Mouse (Mus musculus): ENCODE results near the gene Rnf220. TPM values are rescaled to one million over a fixed set of nuclear protein-coding genes. Genes with fewer than 3 reads are reported as not detected.

The Rnf220 gene
- polyA plus RNA-seq, 1 experiment from 2014 or later, result 49.2 TPM

DNA sequence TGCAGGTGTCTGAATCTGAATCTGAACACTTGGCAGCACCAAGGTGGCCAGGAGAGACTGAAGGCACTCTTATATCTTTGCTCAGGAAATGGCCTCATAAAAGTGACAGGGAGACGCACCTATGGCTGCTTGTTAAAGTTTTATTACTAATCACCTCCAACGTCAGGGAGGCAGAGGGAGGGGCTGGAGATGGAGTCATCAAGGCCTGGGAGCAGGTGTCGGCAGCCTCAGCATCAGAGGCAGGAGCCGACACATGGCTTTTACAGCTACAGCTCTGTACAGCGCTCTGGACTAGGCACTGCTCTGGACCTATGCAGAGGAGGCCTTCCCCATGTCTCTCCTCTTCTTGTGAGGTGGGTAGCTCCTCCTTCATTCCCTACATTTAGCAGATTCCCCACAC lies 139.7 kb downstream of the Rnf220 start:
- H3K27me3 ChIP-seq, result peaks cover 3% of the 10 kb centered on the region
- in situ Hi-C loops (cut with MboI; ENCODE audit: low pct_unique_long_range_greater_than_20kb), result no loop called here
- ATAC-seq (no peak), DNase-seq (ENCODE audit: low read depth, low spot score) (no peak)
- TF ChIP-seq CTCF (IDR thresholded peaks at IDR 0.05), result no peak
- CTCF ChIA-PET, result no interaction called here
- POLR2A ChIA-PET, result no interaction called here

DNA sequence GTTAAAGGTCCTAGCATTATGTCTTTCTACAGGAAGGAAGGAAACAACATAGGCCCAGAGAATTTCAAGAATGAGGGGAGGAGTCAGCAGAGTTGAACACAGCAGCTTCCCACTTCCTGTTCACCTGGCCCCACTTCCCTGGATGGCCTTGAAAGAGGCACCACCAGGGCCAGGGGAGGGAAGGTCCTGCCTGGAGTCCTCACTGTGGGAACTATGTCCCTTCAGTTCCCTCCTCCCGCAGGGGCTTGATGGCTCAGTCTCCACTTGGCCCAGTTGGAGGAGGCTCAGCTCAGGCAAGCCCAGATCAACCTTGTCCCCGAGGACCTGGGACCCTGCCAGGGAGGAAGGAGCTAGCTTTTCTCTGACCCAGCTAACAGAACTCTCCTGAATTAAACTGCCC lies 140.6 kb downstream of the Rnf220 start:
- POLR2A ChIA-PET, result no interaction called here
- DNase-seq (ENCODE audit: low read depth, low spot score) (no peak), ATAC-seq (no peak)
- no peak for TF ChIP-seq CTCF (IDR thresholded peaks at IDR 0.05)
- in situ Hi-C loops (cut with MboI; ENCODE audit: low pct_unique_long_range_greater_than_20kb), result no loop called here
- CTCF ChIA-PET, result interaction anchor here (0.6 kb wide), 1 partner anchor 15 kb away, joined by 3 read pairs; no protein-coding TSS in a partner anchor
- no peaks in the 10 kb centered on the region for H3K27me3 ChIP-seq

DNA sequence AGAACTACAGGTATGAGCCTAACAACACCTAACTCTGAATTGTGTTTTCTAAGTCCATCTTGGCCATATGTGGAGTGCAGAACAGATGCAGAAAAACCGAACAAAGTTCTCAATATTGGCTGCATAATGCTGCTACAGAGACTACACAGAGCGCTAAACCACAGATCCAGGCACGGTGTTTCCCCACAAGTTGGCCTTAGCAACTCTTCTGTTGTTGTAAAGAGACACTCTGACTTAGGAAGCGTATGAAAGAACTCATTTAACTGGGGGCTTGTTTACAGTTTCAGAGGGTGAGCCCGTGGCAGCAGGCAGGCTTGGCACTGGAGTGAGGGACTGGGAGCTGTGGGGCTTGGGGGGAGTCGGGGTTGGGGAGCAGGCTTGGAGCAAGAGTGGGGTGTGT lies 142.2 kb downstream of the Rnf220 start:
- ChIA-PET CTCF (no interaction called here), POLR2A (interaction anchor here (0.8 kb wide), 1 partner anchor 10 kb away, joined by 3 read pairs; no protein-coding TSS in a partner anchor)
- no peak for ATAC-seq

DNA sequence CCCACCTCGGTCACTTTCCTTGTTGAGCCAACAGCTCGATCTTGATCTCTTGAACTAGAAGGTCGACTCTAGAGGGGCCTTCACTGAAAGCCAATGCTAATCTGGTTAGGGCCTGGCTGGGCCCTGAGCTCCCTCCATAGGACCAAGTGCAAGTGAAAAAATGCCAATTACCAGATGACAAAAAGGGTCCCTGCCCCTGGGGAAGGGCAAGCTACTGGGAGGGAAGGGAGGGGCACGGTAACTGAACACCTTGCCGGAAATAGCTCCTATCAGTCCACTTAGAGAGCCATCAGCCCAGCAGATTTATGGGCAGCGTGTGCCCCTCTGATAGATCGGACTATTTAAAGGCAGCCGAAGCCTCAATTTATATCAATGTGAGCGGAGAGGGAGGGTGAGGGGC lies 143.9 kb downstream of the Rnf220 start:
- CTCF ChIA-PET, result interaction anchor here (1.7 kb wide), 1 partner anchor 82 kb away, joined by 4 read pairs; no protein-coding TSS in a partner anchor
- POLR2A ChIA-PET, result no interaction called here
- no peak for TF ChIP-seq CTCF (IDR thresholded peaks at IDR 0.05)
- ATAC-seq (no peak), DNase-seq (ENCODE audit: low read depth, low spot score) (no peak)
- in situ Hi-C loops (cut with MboI; ENCODE audit: low pct_unique_long_range_greater_than_20kb), result no loop called here
- no peaks in the 10 kb centered on the region for H3K27me3 ChIP-seq

More for the DNA sequence above, 142.2 kb downstream of the Rnf220 start:
- TF ChIP-seq CTCF (IDR thresholded peaks at IDR 0.05), result no peak
- in situ Hi-C loops (cut with MboI; ENCODE audit: low pct_unique_long_range_greater_than_20kb), result no loop called here
- no peak for DNase-seq (ENCODE audit: low read depth, low spot score)
- no peaks in the 10 kb centered on the region for H3K27me3 ChIP-seq

- in situ Hi-C loops (cut with MboI; ENCODE audit: low pct_unique_long_range_greater_than_20kb), result no loop called here
- POLR2A ChIA-PET, result no interaction called here
- CTCF ChIA-PET, result interaction anchor here (1.7 kb wide), 1 partner anchor 82 kb away, joined by 4 read pairs; no protein-coding TSS in a partner anchor
- no peak for TF ChIP-seq CTCF (IDR thresholded peaks at IDR 0.05)
- ATAC-seq, result no peak
- DNase-seq (ENCODE audit: low read depth, low spot score), result no peak
- no peaks in the 10 kb centered on the region for H3K27me3 ChIP-seq
Measured at GRCm38 (mm10) chr4:117352071-117352470, 144.8 kb downstream of the Rnf220 start.

DNA sequence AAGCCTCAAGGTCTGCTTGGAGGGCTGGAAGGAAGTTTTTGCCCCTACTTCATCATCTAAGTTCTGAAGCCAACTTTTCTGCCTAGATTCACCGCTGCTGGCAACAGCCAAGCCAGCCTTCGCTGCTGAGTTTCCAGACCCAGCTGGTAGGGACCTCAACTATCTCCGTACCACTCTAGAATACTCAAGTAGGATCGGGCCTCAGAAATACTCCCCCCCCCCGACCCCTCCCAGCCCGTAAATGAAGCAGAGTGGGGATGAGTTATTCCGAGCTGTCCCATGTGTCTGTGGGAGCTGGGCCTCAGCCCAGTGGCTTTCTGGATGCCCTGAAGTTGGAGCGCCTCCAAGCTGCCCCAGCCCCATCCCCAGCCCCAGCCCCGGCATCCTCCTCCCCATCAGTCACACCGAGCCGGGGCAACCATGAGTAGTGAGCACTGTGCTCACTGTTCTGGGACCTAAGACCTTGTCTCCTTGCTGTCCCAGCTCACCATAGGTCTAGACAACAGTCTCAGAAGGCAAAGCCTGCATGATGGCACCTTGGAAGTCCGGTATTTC lies 146.6 kb downstream of the Rnf220 start:
- ChIA-PET POLR2A (no interaction called here), CTCF (no interaction called here)
- no peak for TF ChIP-seq CTCF (IDR thresholded peaks at IDR 0.05)
- ATAC-seq, result no peak
- DNase-seq (ENCODE audit: low read depth, low spot score), result no peak
- in situ Hi-C loops (cut with MboI; ENCODE audit: low pct_unique_long_range_greater_than_20kb), result no loop called here
- no peaks in the 10 kb centered on the region for H3K27me3 ChIP-seq

GRCm38 (mm10) chr4:117349327-117349726 lies 147.5 kb downstream of the Rnf220 start:
- no peaks in the 10 kb centered on the region for H3K27me3 ChIP-seq
- CTCF ChIA-PET, result no interaction called here
- DNase-seq (ENCODE audit: low read depth, low spot score), result no peak
- in situ Hi-C loops (cut with MboI; ENCODE audit: low pct_unique_long_range_greater_than_20kb), result no loop called here
- ATAC-seq, result no peak
- POLR2A ChIA-PET, result no interaction called here
- TF ChIP-seq CTCF (IDR thresholded peaks at IDR 0.05), result no peak

GRCm38 (mm10) chr4:117346025-117346424 lies 150.8 kb downstream of the Rnf220 start:
- POLR2A ChIA-PET, result interaction anchor here (1.0 kb wide), 1 partner anchor 57 kb away, joined by 3 read pairs; no protein-coding TSS in a partner anchor
- CTCF ChIA-PET, result interaction anchor here (0.7 to 2.4 kb wide), 3 partner anchors 75 to 516 kb away, joined by 3 to 12 read pairs (median 8); no protein-coding TSS in a partner anchor
- in situ Hi-C loops (cut with MboI; ENCODE audit: low pct_unique_long_range_greater_than_20kb), result no loop called here
- ATAC-seq, result no peak
- H3K27me3 ChIP-seq, result no peaks in the 10 kb centered on the region
- TF ChIP-seq CTCF (IDR thresholded peaks at IDR 0.05), result peak; percentile 58
- no peak for DNase-seq (ENCODE audit: low read depth, low spot score)

GRCm38 (mm10) chr4:117343385-117343784 lies 153.5 kb downstream of the Rnf220 start:
- CTCF ChIA-PET, result no interaction called here
- TF ChIP-seq CTCF (IDR thresholded peaks at IDR 0.05), result no peak
- ATAC-seq, result no peak
- no peak for DNase-seq (ENCODE audit: low read depth, low spot score)
- POLR2A ChIA-PET, result no interaction called here
- in situ Hi-C loops (cut with MboI; ENCODE audit: low pct_unique_long_range_greater_than_20kb), result no loop called here
- H3K27me3 ChIP-seq, result no peaks in the 10 kb centered on the region

DNA sequence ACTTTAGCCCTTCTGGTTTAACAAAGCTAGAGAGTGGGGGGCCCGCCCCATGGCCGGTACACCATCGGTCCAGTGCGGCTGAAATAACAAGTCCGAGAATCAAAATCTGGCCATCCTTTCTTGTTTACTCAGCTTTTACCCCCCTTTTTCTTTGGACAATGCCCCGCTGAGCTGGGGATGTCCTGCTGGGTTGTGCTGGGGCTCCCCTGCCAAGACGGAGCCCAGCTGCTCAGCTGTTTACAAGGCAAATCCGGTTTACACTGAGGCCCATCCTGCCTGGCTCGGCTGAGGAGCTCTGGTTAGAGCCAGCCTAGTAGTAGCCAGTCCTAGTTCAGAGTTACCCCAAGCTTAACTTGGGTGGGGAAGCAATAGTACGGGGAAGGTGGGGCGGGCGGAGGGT lies 154.1 kb downstream of the Rnf220 start:
- in situ Hi-C loops (cut with MboI; ENCODE audit: low pct_unique_long_range_greater_than_20kb), result no loop called here
- DNase-seq (ENCODE audit: low read depth, low spot score) (no peak), ATAC-seq (no peak)
- POLR2A ChIA-PET, result no interaction called here
- no peaks in the 10 kb centered on the region for H3K27me3 ChIP-seq
- CTCF ChIA-PET, result no interaction called here
- no peak for TF ChIP-seq CTCF (IDR thresholded peaks at IDR 0.05)

DNA sequence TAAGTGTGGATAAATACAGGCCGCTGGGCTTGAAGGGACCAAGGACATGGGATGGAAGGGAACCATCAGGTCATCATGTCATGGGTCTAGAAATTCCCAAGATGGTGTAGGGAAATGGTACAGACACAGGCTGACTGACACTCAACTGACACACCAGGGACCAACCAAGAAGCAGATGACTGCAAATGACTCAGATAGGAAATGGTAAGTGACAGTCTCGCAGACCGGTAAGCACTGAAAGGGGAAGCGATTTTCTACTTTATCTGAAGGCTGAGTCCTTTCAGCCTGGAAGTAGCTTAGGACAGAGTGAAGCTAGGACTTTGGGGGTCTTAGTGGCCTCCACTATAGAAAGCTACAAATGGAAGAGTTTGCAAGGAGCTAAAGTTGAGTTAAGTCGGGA lies 155.6 kb downstream of the Rnf220 start:
- ChIA-PET POLR2A (no interaction called here), CTCF (interaction anchor here (0.7 to 1.2 kb wide), 2 partner anchors 15 to 39 kb away, joined by 3 read pairs; no protein-coding TSS in a partner anchor)
- no peak for ATAC-seq
- in situ Hi-C loops (cut with MboI; ENCODE audit: low pct_unique_long_range_greater_than_20kb), result no loop called here
- DNase-seq (ENCODE audit: low read depth, low spot score), result no peak
- H3K27me3 ChIP-seq, result peaks cover under 1% of the 10 kb centered on the region
- TF ChIP-seq CTCF (IDR thresholded peaks at IDR 0.05), result no peak

GRCm38 (mm10) chr4:117339796-117340195 lies 157.1 kb downstream of the Rnf220 start:
- POLR2A ChIA-PET, result no interaction called here
- CTCF ChIA-PET, result no interaction called here
- ATAC-seq (no peak), DNase-seq (ENCODE audit: low read depth, low spot score) (no peak)
- in situ Hi-C loops (cut with MboI; ENCODE audit: low pct_unique_long_range_greater_than_20kb), result no loop called here
- peaks cover 3% of the 10 kb centered on the region for H3K27me3 ChIP-seq
- TF ChIP-seq CTCF (IDR thresholded peaks at IDR 0.05), result no peak
